Mouse (Mus musculus): Measurements from ENCODE around the gene Pclaf. TPM values are rescaled to one million over a fixed set of nuclear protein-coding genes. Genes with fewer than 3 reads are reported as not detected.

The Pclaf gene
- total and polyA plus RNA-seq, 3 experiments = 177 to 394 (median 229) TPM

DNA sequence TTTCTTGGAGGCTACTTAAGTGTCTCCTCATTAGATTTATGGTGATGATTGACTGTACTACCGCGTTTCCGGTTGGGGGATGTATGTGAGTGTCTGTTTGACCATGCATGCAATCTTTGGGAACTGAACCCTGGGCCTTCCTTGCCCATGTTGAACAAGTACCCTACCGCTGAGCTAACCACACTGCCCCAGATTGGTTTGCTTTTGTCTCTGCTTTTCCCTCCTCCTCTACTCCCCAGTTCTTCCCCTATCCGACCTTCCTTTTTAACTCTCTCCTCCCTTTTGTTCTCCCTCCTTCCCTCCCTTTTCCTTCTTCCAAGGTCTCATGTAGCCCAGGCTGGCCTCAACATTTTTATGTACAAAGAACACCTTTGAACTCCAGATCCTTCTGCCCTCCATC, 1.1 kb downstream of the Pclaf start:
- peak; percentile 63 for DNase-seq (ENCODE audit: extremely low read depth)
- Histone ChIP-seq H3K79me2 (replicated peaks; ENCODE audit: control insufficient read depth, extremely low read depth, insufficient read depth, poor library complexity, severe bottlenecking) (peaks cover 45% of the 10 kb centered on the region), H3K9ac (ENCODE audit: insufficient read depth, low read depth) (peak overlapping the region; percentile 80), H3K27ac (ENCODE audit: insufficient read depth, low read depth) (no peak overlapping the region), H3K9me3 (replicated peaks; ENCODE audit: low read length) (peaks cover 2% of the 10 kb centered on the region), H3K4me1 (ENCODE audit: control insufficient read depth in 1 of 2, insufficient read depth in 2 of 2) (peaks cover 0 to 7% of the 10 kb centered on the region in 2 experiments; a peak in 2 of 4 replicates), H3K36me3 (replicated peaks in 1 of 2; ENCODE audit: control insufficient read depth in 1 of 2, insufficient read depth in 1 of 2, low read length in 1 of 2) (peaks cover 19 to 31% of the 10 kb centered on the region in 2 experiments), H3K4me2 (ENCODE audit: insufficient read depth, low read depth, poor library complexity, severe bottlenecking) (peak overlapping the region; percentile 63; the same call in 1 of the 2 replicates), H3K4me3 (replicated peaks in 1 of 3; ENCODE audit: low read depth in 2 of 3, low read length in 2 of 3, poor library complexity in 1 of 3) (peak overlapping the region; percentile 83 to 93 (median 86)), H3K27me3 (replicated peaks) (no peaks in the 10 kb centered on the region)
- TF ChIP-seq MAX (IDR thresholded peaks at IDR 0.05; ENCODE audit: low read length) (no peak), E2F4 (IDR thresholded peaks at IDR 0.05; ENCODE audit: insufficient replicate concordance, low read depth, low read length) (no peak), JUND (conservative IDR thresholded peaks at IDR 0.05; ENCODE audit: low read depth, low read length) (no peak), TBP (conservative IDR thresholded peaks at IDR 0.05; ENCODE audit: low read depth, low read length) (0 out of 2 replicates have a peak, but pooled peaks have one; percentile 20), MAFK (IDR thresholded peaks at IDR 0.05; ENCODE audit: insufficient replicate concordance, low read length) (no peak), POLR2A (IDR thresholded peaks at IDR 0.05; ENCODE audit: low read depth, low read length) (0 out of 2 replicates have a peak, but pooled peaks have one; percentile 17), ZMIZ1 (IDR thresholded peaks at IDR 0.05; ENCODE audit: low read depth, low read length) (no peak), POLR2AphosphoS2 (IDR thresholded peaks at IDR 0.05; ENCODE audit: low read depth, low read length) (no peak), USF2 (conservative IDR thresholded peaks at IDR 0.05; ENCODE audit: low read depth, low read length) (no peak), RCOR1 (conservative IDR thresholded peaks at IDR 0.05; ENCODE audit: low read depth, low read length) (no peak), ELF1 (IDR thresholded peaks at IDR 0.05; ENCODE audit: low read depth, low read length) (no peak), CHD1 (IDR thresholded peaks at IDR 0.05; ENCODE audit: low read depth, low read length) (no peak), NELFE (IDR thresholded peaks at IDR 0.05; ENCODE audit: low read depth, low read length) (no peak), MYC (IDR thresholded peaks at IDR 0.05; ENCODE audit: low read depth, low read length) (no peak), ZKSCAN1 (IDR thresholded peaks at IDR 0.05; ENCODE audit: borderline replicate concordance, low read depth, low read length) (no peak)
- dilution Hi-C loops (cut with MboI; ENCODE audit: extremely low pct_ligation_motif_present, extremely low pct_unique_long_range_greater_than_20kb, low sequenced_read_pairs) = no loop called here
- in situ Hi-C loops (cut with MboI; ENCODE audit: low pct_ligation_motif_present, low pct_unique_long_range_greater_than_20kb, low sequenced_read_pairs) = no loop called here

DNA sequence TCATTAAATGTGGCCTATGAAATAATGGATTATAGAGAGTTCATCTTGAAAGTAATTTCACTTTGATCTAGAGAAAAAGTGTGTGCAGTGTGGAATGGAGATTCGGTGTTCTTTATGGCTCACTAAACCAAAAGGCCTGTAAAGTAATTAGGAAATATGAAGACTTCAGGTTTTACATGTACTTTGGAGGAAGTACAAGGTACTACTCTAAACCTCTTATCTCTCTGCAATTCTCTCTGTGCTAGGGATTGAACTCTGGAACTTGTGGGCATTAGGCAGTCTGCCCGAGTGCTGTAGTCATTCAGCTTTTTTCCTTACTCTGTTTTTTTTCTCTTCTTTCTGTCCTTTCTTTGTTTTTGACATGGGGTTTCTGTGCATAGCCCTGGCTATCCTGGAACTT, 6.9 kb downstream of the Pclaf start:
- Histone ChIP-seq H3K27me3 (replicated peaks) (no peaks in the 10 kb centered on the region), H3K27ac (ENCODE audit: insufficient read depth, low read depth) (no peak overlapping the region), H3K36me3 (replicated peaks in 1 of 2; ENCODE audit: control insufficient read depth in 1 of 2, insufficient read depth in 1 of 2, low read length in 1 of 2) (peaks cover 34 to 67% of the 10 kb centered on the region in 2 experiments), H3K9me3 (replicated peaks; ENCODE audit: low read length) (peaks cover 2% of the 10 kb centered on the region), H3K4me3 (replicated peaks in 1 of 3; ENCODE audit: low read depth in 2 of 3, low read length in 2 of 3, poor library complexity in 1 of 3) (no peak overlapping the region), H3K79me2 (replicated peaks; ENCODE audit: control insufficient read depth, extremely low read depth, insufficient read depth, poor library complexity, severe bottlenecking) (peaks cover 46% of the 10 kb centered on the region), H3K4me2 (ENCODE audit: insufficient read depth, low read depth, poor library complexity, severe bottlenecking) (no peak overlapping the region), H3K9ac (ENCODE audit: insufficient read depth, low read depth) (no peak overlapping the region), H3K4me1 (ENCODE audit: control insufficient read depth in 1 of 2, insufficient read depth in 2 of 2) (peaks cover 0 to 6% of the 10 kb centered on the region in 2 experiments; a peak in 2 of 4 replicates)
- TF ChIP-seq SMC3 (IDR thresholded peaks at IDR 0.05; ENCODE audit: low read depth, low read length) (no peak), EP300 (IDR thresholded peaks at IDR 0.05; ENCODE audit: low read length) (no peak), MEF2A (IDR thresholded peaks at IDR 0.05; ENCODE audit: borderline replicate concordance, low read depth, low read length) (no peak), IRF4 (IDR thresholded peaks at IDR 0.05; ENCODE audit: low read depth, low read length) (no peak), ZC3H11A (IDR thresholded peaks at IDR 0.05; ENCODE audit: low read depth, low read length) (no peak), NRF1 (IDR thresholded peaks at IDR 0.05; ENCODE audit: low read depth, low read length) (no peak), JUND (conservative IDR thresholded peaks at IDR 0.05; ENCODE audit: low read depth, low read length) (no peak), CHD2 (IDR thresholded peaks at IDR 0.05; ENCODE audit: low read length) (no peak), BHLHE40 (IDR thresholded peaks at IDR 0.05; ENCODE audit: low read depth, low read length) (no peak), NELFE (IDR thresholded peaks at IDR 0.05; ENCODE audit: low read depth, low read length) (no peak), MAZ (IDR thresholded peaks at IDR 0.05; ENCODE audit: low read depth, low read length) (no peak), ZNF384 (IDR thresholded peaks at IDR 0.05; ENCODE audit: low read depth, low read length) (no peak), ETS1 (conservative IDR thresholded peaks at IDR 0.05; ENCODE audit: low read depth, low read length) (no peak), TCF12 (IDR thresholded peaks at IDR 0.05; ENCODE audit: low read depth, low read length) (no peak), POLR2AphosphoS2 (IDR thresholded peaks at IDR 0.05; ENCODE audit: low read depth, low read length) (no peak), POLR2A (IDR thresholded peaks at IDR 0.05; ENCODE audit: low read depth, low read length) (no peak)
- no peak for DNase-seq (ENCODE audit: extremely low read depth)
- in situ Hi-C loops (cut with MboI; ENCODE audit: low pct_ligation_motif_present, low pct_unique_long_range_greater_than_20kb, low sequenced_read_pairs) = no loop called here
- dilution Hi-C loops (cut with MboI; ENCODE audit: extremely low pct_ligation_motif_present, extremely low pct_unique_long_range_greater_than_20kb, low sequenced_read_pairs) = no loop called here
